Mouse (Mus musculus) neural tube, embryonic 14.5 days (tissue): ENCODE results near the gene Pdzrn4. TPM values are rescaled to one million over a fixed set of nuclear protein-coding genes. Genes with fewer than 3 reads are reported as not detected.
"Not testable (repeated sequence)": the region's sequence is repeated elsewhere in the genome, so short reads cannot be mapped to it uniquely, and the experiment has no call there.

Experiments used
- ATAC-seq: fragments of 200-750 bp; cut with Nextera tagmentation; 2 replicates; pipeline ENCODE4 v1.8.0; 2017; ENCODE audit warnings: low read depth, mild to moderate bottlenecking, moderate TSS enrichment, moderate library complexity
- H3K27ac ChIP-seq: fragments of 300-500 bp; sonication (generic); 2 replicates; pipeline ENCODE4 v1.5.1; 2014; ENCODE audit warnings: low read depth, mild to moderate bottlenecking, control low read depth, low read length, moderate library complexity, mixed read lengths
- H3K27me3 ChIP-seq: fragments of 300-500 bp; sonication (generic); 2 replicates; pipeline ENCODE4 v1.6.1; 2014; ENCODE audit warnings: low read length; ENCODE audit not compliant: control insufficient read depth, insufficient read depth
- H3K36me3 ChIP-seq: fragments of 300-500 bp; sonication (generic); 2 replicates; pipeline ENCODE4 v1.6.1; 2014; ENCODE audit warnings: low read length, mixed read lengths; ENCODE audit not compliant: control insufficient read depth, insufficient read depth
- H3K4me1 ChIP-seq: fragments of 300-500 bp; sonication (generic); 2 replicates; pipeline ENCODE4 v1.6.1; 2014; ENCODE audit warnings: low read length; ENCODE audit not compliant: control insufficient read depth, insufficient read depth
- H3K4me2 ChIP-seq: fragments of 300-500 bp; sonication (generic); 2 replicates; pipeline ENCODE4 v1.6.1; 2014; ENCODE audit warnings: mild to moderate bottlenecking, low read depth, low read length, control low read depth
- H3K4me3 ChIP-seq: fragments of 300-500 bp; sonication (generic); 2 replicates; pipeline ENCODE4 v1.5.1; 2014; ENCODE audit warnings: low read depth, low read length, control low read depth, mixed read lengths
- H3K9ac ChIP-seq: fragments of 300-500 bp; sonication (generic); replicated peaks from 2 replicates; pipeline ENCODE4 v1.6.1; 2014; ENCODE audit warnings: low read depth, mild to moderate bottlenecking, control low read depth, low read length, mixed read lengths
- H3K9me3 ChIP-seq: fragments of 300-500 bp; sonication (generic); 2 replicates; pipeline ENCODE4 v1.6.1; 2016; ENCODE audit warnings: low read length; ENCODE audit not compliant: control insufficient read depth
- WGBS: fragments of 180-500 bp; shearing (Covaris S2); extraction: QIAGEN DNeasy Blood & Tissue Kit; methylation state at CpG from one replicate; pipeline ENCODE4 v1.1.7; 2014; 5-methylcytosine and 5-hydroxymethylcytosine counted together
- polyA plus RNA-seq: library from polyadenylated mRNA; unstranded; fragments of >200 nt; fragmentation: Nextera tagmentation; extraction: Ambion mirVana; gene quantifications from 2 replicates; pipeline ENCODE4 v1.2.1, GENCODE M21; 2014

Gene Pdzrn4
- polyA plus RNA-seq: 23.3 and 25.0 TPM in 2 replicates

GRCm38 (mm10) chr15:92396770-92397608 lies at the start of gene Pdzrn4:
Gene Pdzrn4, plus strand, starts transcription at chr15:92396881.
- peak within 1 kb of the TSS; percentile 57 for H3K9ac ChIP-seq
- H3K27ac ChIP-seq: no peak within 1 kb of the TSS
- under 1% methylated on average over 61 of the region's 65 CpGs for WGBS
- H3K4me2 ChIP-seq: peak within 1 kb of the TSS; percentile 98
- H3K36me3 ChIP-seq: no peaks in the 10 kb centered on the region
- H3K27me3 ChIP-seq: peaks cover 14% of the 10 kb centered on the region
- peaks cover 5% of the 10 kb centered on the region; the same call in 1 of the 2 replicates for H3K4me1 ChIP-seq
- H3K9me3 ChIP-seq: no peaks in the 10 kb centered on the region
- peak; percentile 81 for ATAC-seq
- peak within 1 kb of the TSS; percentile 52 for H3K4me3 ChIP-seq

GRCm38 (mm10) chr15:92347426-92347825 lies 49.3 kb upstream of the Pdzrn4 start:
- no peaks in the 10 kb centered on the region for H3K4me1 ChIP-seq
- 55% methylated on average over 4 of the region's 4 CpGs for WGBS
- H3K9me3 ChIP-seq: no peaks in the 10 kb centered on the region
- H3K36me3 ChIP-seq: no peaks in the 10 kb centered on the region
- no peak overlapping the region for H3K27ac ChIP-seq
- no peak overlapping the region for H3K4me3 ChIP-seq
- ATAC-seq: no peak
- no peaks in the 10 kb centered on the region for H3K27me3 ChIP-seq
- H3K9ac ChIP-seq: no peak overlapping the region
- H3K4me2 ChIP-seq: no peak overlapping the region

GRCm38 (mm10) chr15:92347902-92348301 lies 48.8 kb upstream of the Pdzrn4 start:
- H3K27me3 ChIP-seq: no peaks in the 10 kb centered on the region
- ATAC-seq: peak; percentile 61; the same call in 1 of the 2 replicates
- no peak overlapping the region for H3K4me2 ChIP-seq
- no peaks in the 10 kb centered on the region for H3K4me1 ChIP-seq
- H3K36me3 ChIP-seq: no peaks in the 10 kb centered on the region
- no peak overlapping the region for H3K4me3 ChIP-seq
- no peak overlapping the region for H3K9ac ChIP-seq
- H3K9me3 ChIP-seq: no peaks in the 10 kb centered on the region
- no peak overlapping the region for H3K27ac ChIP-seq
- 16% methylated on average over 3 of the region's 3 CpGs for WGBS

- not testable (repeated sequence) for H3K4me2 ChIP-seq, H3K4me3 ChIP-seq, H3K4me1 ChIP-seq, H3K27me3 ChIP-seq, H3K36me3 ChIP-seq, ATAC-seq, H3K27ac ChIP-seq, H3K9ac ChIP-seq, H3K9me3 ChIP-seq
Measured at GRCm38 (mm10) chr15:92348453-92348852, 48.2 kb upstream of the Pdzrn4 start.

- Histone ChIP-seq H3K4me1 (0 out of 2 replicates have a peak, but pooled peaks cover 3% of the 10 kb centered on the region), H3K27ac (no peak overlapping the region), H3K27me3 (no peaks in the 10 kb centered on the region), H3K9ac (no peak overlapping the region), H3K9me3 (no peaks in the 10 kb centered on the region), H3K4me3 (no peak overlapping the region), H3K36me3 (no peaks in the 10 kb centered on the region), H3K4me2 (no peak overlapping the region)
- no peak for ATAC-seq
- 60% methylated on average over 6 of the region's 6 CpGs for WGBS
Measured at GRCm38 (mm10) chr15:92364153-92364552, 32.5 kb upstream of the Pdzrn4 start.

- Histone ChIP-seq H3K4me2 (no peak overlapping the region), H3K4me1 (0 out of 2 replicates have a peak, but pooled peaks cover 3% of the 10 kb centered on the region), H3K9me3 (no peaks in the 10 kb centered on the region), H3K36me3 (no peaks in the 10 kb centered on the region), H3K27ac (no peak overlapping the region), H3K4me3 (no peak overlapping the region), H3K9ac (no peak overlapping the region), H3K27me3 (no peaks in the 10 kb centered on the region)
- ATAC-seq: no peak
Measured at GRCm38 (mm10) chr15:92364592-92364991, 32.1 kb upstream of the Pdzrn4 start.

GRCm38 (mm10) chr15:92394811-92395210 lies 1.9 kb upstream of the Pdzrn4 start:
- H3K4me1 ChIP-seq: peaks cover 5% of the 10 kb centered on the region; the same call in 1 of the 2 replicates
- no peaks in the 10 kb centered on the region for H3K36me3 ChIP-seq
- ATAC-seq: no peak
- WGBS: 86% methylated on average over 5 of the region's 5 CpGs
- H3K9me3 ChIP-seq: no peaks in the 10 kb centered on the region
- H3K27me3 ChIP-seq: peaks cover 14% of the 10 kb centered on the region
- no peak overlapping the region for H3K4me2 ChIP-seq
- H3K4me3 ChIP-seq: no peak overlapping the region
- H3K9ac ChIP-seq: no peak overlapping the region
- no peak overlapping the region for H3K27ac ChIP-seq

GRCm38 (mm10) chr15:92398747-92399146 lies 2.1 kb downstream of the Pdzrn4 start:
- Histone ChIP-seq H3K4me1 (peaks cover 5% of the 10 kb centered on the region; the same call in 1 of the 2 replicates), H3K9ac (no peak overlapping the region), H3K36me3 (no peaks in the 10 kb centered on the region), H3K9me3 (no peaks in the 10 kb centered on the region), H3K27me3 (peaks cover 14% of the 10 kb centered on the region), H3K27ac (no peak overlapping the region), H3K4me3 (no peak overlapping the region), H3K4me2 (no peak overlapping the region)
- WGBS: 54% methylated on average over 2 of the region's 2 CpGs
- ATAC-seq: no peak

- ATAC-seq: no peak
- H3K27me3 ChIP-seq: peaks cover 14% of the 10 kb centered on the region
Measured at GRCm38 (mm10) chr15:92399278-92399677, 2.6 kb downstream of the Pdzrn4 start.

More at GRCm38 (mm10) chr15:92399278-92399677, 2.6 kb downstream of the Pdzrn4 start:
- 83% methylated on average over 5 of the region's 5 CpGs for WGBS
- Histone ChIP-seq H3K4me3 (no peak overlapping the region), H3K36me3 (no peaks in the 10 kb centered on the region), H3K9ac (no peak overlapping the region), H3K4me2 (no peak overlapping the region), H3K9me3 (no peaks in the 10 kb centered on the region), H3K4me1 (peaks cover 5% of the 10 kb centered on the region; the same call in 1 of the 2 replicates), H3K27ac (no peak overlapping the region)
